ENCODE assay signal across 11 mouse cellular contexts in genomic region chr12:8327675-8328053, GRCm38 (mm10). TPM values are rescaled to one million over a fixed set of nuclear protein-coding genes. Genes with fewer than 3 reads are reported as not detected.
DNase-seq lines count a peak whose midpoint lies in the region; ATAC-seq and TF ChIP-seq lines count a peak whose summit lies in the region.
"Had no signal": no experiment of that assay in that cellular context is flagged by ENCODE, and none has a peak within 500 bp of the region (broad histone marks: within the 10 kb centered on the region; RNA-seq: fewer than 3 reads in every experiment).

No protein-coding gene starts in this region.

- ATAC-seq in hindbrain, embryonic 15.5 days (ENCODE audit: low FRiP score, low read depth): no peak
- no peak for ATAC-seq in neural tube, embryonic 14.5 days (ENCODE audit: low read depth)

- H3K27ac ChIP-seq in layer of hippocampus, adult 2 months: peak overlapping the region; percentile 92
- peak overlapping the region; percentile 84 for H3K27ac ChIP-seq in forebrain, embryonic 10.5 days
- peak overlapping the region; percentile 78 for H3K27ac ChIP-seq in hindbrain, embryonic 15.5 days (replicated peaks)
- H3K27ac ChIP-seq in neural tube, embryonic 14.5 days (ENCODE audit: low read depth, low read length): peak overlapping the region; percentile 73
- H3K27ac ChIP-seq: macrophage had no signal

- no peak overlapping the region for H3K4me3 ChIP-seq in layer of hippocampus, adult 2 months
- no peak overlapping the region for H3K4me3 ChIP-seq in forebrain, embryonic 10.5 days
- no peak overlapping the region for H3K4me3 ChIP-seq in hindbrain, embryonic 15.5 days
- no peak overlapping the region for H3K4me3 ChIP-seq in neural tube, embryonic 14.5 days (ENCODE audit: low read depth, low read length)

- no peak for DNase-seq in layer of hippocampus, adult 2 months (ENCODE audit: low spot score in 2 of 2)
- DNase-seq in layer of hippocampus, postnatal 14 days (ENCODE audit: low spot score in 2 of 2): no peak
- DNase-seq in forebrain, embryonic 10.5 days (ENCODE audit: extremely low spot score, low spot score): no peak
- DNase-seq in MN1 (ENCODE audit: low spot score): no peak
- DNase-seq in right cerebral cortex, adult 2 months (ENCODE audit: low spot score in 2 of 2): no peak
- DNase-seq: kidney, postnatal 10 days; thymus, adult 18-20 months had no signal

- H3K4me2 ChIP-seq in hindbrain, embryonic 15.5 days: no peak overlapping the region
- H3K4me2 ChIP-seq in neural tube, embryonic 14.5 days (ENCODE audit: low read depth, low read length): no peak overlapping the region

- H3K36me3 ChIP-seq in forebrain, embryonic 10.5 days (replicated peaks): peaks cover 36% of the 10 kb centered on the region
- H3K36me3 ChIP-seq in hindbrain, embryonic 15.5 days: peaks cover 15% of the 10 kb centered on the region
- no peaks in the 10 kb centered on the region for H3K36me3 ChIP-seq in neural tube, embryonic 14.5 days (ENCODE audit: control insufficient read depth, insufficient read depth, low read length)

- no peak for TF ChIP-seq CTCF in layer of hippocampus, adult 2 months (conservative IDR thresholded peaks at IDR 0.05)

- H3K9me3 ChIP-seq in forebrain, embryonic 10.5 days: no peaks in the 10 kb centered on the region
- H3K9me3 ChIP-seq in hindbrain, embryonic 15.5 days: no peaks in the 10 kb centered on the region
- H3K9me3 ChIP-seq in neural tube, embryonic 14.5 days (ENCODE audit: control insufficient read depth, low read length): no peaks in the 10 kb centered on the region

- H3K4me1 ChIP-seq in forebrain, embryonic 10.5 days: peaks cover 25% of the 10 kb centered on the region
- peaks cover 27% of the 10 kb centered on the region for H3K4me1 ChIP-seq in hindbrain, embryonic 15.5 days (replicated peaks)
- peaks cover 7% of the 10 kb centered on the region for H3K4me1 ChIP-seq in neural tube, embryonic 14.5 days (ENCODE audit: control insufficient read depth, insufficient read depth, low read length)

- WGBS in forebrain, embryonic 10.5 days: 86% methylated on average over 1 of the region's 1 CpGs
- WGBS in hindbrain, embryonic 15.5 days: 58% methylated on average over 1 of the region's 1 CpGs
- 28% methylated on average over 1 of the region's 1 CpGs for WGBS in neural tube, embryonic 14.5 days

- H3K9ac ChIP-seq in hindbrain, embryonic 15.5 days: peak overlapping the region; percentile 38
- H3K9ac ChIP-seq in neural tube, embryonic 14.5 days (replicated peaks; ENCODE audit: low read depth, low read length): peak overlapping the region; percentile 51

- no peaks in the 10 kb centered on the region for H3K27me3 ChIP-seq in forebrain, embryonic 10.5 days (ENCODE audit: poor library complexity, severe bottlenecking)
- H3K27me3 ChIP-seq in hindbrain, embryonic 15.5 days: no peaks in the 10 kb centered on the region
- H3K27me3 ChIP-seq in neural tube, embryonic 14.5 days (ENCODE audit: control insufficient read depth, insufficient read depth, low read length): no peaks in the 10 kb centered on the region

RNA-seq across cellular contexts. Expression of gene Hs1bp3, which starts 14.4 kb away (rescaled TPM):
- 10 to 100 TPM; 12.2 to 15.1 TPM for total RNA-seq in layer of hippocampus, adult 2 months (2021)
- total RNA-seq in layer of hippocampus, postnatal 14 days (2021): 10 to 100 TPM; 10.3 to 11.6 TPM
- 15.3 and 17.8 TPM in 2 replicates for polyA plus RNA-seq in forebrain, embryonic 10.5 days (2016; fragmentation: Nextera tagmentation; extraction: Ambion mirVana)
- 10.2 and 10.8 TPM in 2 replicates for polyA plus RNA-seq in hindbrain, embryonic 15.5 days (2015; fragmentation: Nextera tagmentation; extraction: Ambion mirVana)
- polyA plus RNA-seq in neural tube, embryonic 14.5 days (2014; fragmentation: Nextera tagmentation; extraction: Ambion mirVana): 6.0 and 6.2 TPM in 2 replicates

RNA-seq across cellular contexts. Expression of gene Gdf7, which starts 25.9 kb away (rescaled TPM):
- not detected for total RNA-seq in layer of hippocampus, adult 2 months (2021)
- total RNA-seq in layer of hippocampus, postnatal 14 days (2021): under 1 TPM; 0.23 to 0.26 TPM
- polyA plus RNA-seq in forebrain, embryonic 10.5 days (2016; fragmentation: Nextera tagmentation; extraction: Ambion mirVana): 0.11 TPM in 1 of 2 replicates, not detected in the other
- polyA plus RNA-seq in hindbrain, embryonic 15.5 days (2015; fragmentation: Nextera tagmentation; extraction: Ambion mirVana): 0.41 and 0.65 TPM in 2 replicates
- polyA plus RNA-seq in neural tube, embryonic 14.5 days (2014; fragmentation: Nextera tagmentation; extraction: Ambion mirVana): 0.43 TPM in 1 of 2 replicates, not detected in the other
- total RNA-seq: MEL had no signal
- polyA plus RNA-seq: macrophage had no signal
